Mouse (Mus musculus): Measurements from ENCODE around the gene Rwdd3. TPM values are rescaled to one million over a fixed set of nuclear protein-coding genes. Genes with fewer than 3 reads are reported as not detected.

Rwdd3 gene
- total RNA-seq (2021) (1 to 10 TPM; 2.1 to 2.2 TPM), polyA plus RNA-seq (2012; rRNA removed) (0.96 and 1.5 TPM in 2 replicates)
- long read RNA-seq, partial matches to known transcripts, result 0 of 1 reads
- long read RNA-seq, other reads (novel, unspliced or antisense), result 0 of 1 reads

GRCm38 (mm10) chr3:121171243-121171871 is at the start of gene Rwdd3:
TSS of gene Rwdd3 (minus strand) at chr3:121171695.
- TF ChIP-seq POLR2A (IDR thresholded peaks at IDR 0.05; ENCODE audit: insufficient read depth, low read depth, low read length) (no peak), CTCF (IDR thresholded peaks at IDR 0.05) (peak; percentile 92)
- intact Hi-C loops (cut with DNase I), result loop anchor here (2.0 to 5.0 kb wide), 2 partner anchors 121 to 329 kb away; partner anchors contain the start of gene Alg14
- H3K9ac ChIP-seq (ENCODE audit: low read depth, low read length), result peak within 1 kb of the TSS; percentile 78
- peak within 1 kb of the TSS; percentile 78 for H3K4me3 ChIP-seq
- H3K4me1 ChIP-seq (ENCODE audit: control insufficient read depth, insufficient read depth, low read length), result no peaks in the 10 kb centered on the region
- WGBS, result 1% methylated on average over 40 of the region's 40 CpGs
- H3K36me3 ChIP-seq (ENCODE audit: control insufficient read depth, insufficient read depth, low read length), result no peaks in the 10 kb centered on the region
- H3K79me2 ChIP-seq (replicated peaks; ENCODE audit: control insufficient read depth, insufficient read depth, low read length), result no peaks in the 10 kb centered on the region
- H3K27ac ChIP-seq, result peak within 1 kb of the TSS; percentile 60
- H3K27me3 ChIP-seq (ENCODE audit: control insufficient read depth, insufficient read depth, low read length), result no peaks in the 10 kb centered on the region
- peak; percentile 91 to 92 for DNase-seq

GRCm38 (mm10) chr3:121217011-121217410 is 45.5 kb upstream of the Rwdd3 start:
- Histone ChIP-seq H3K27me3 (ENCODE audit: control insufficient read depth, insufficient read depth, low read length) (no peaks in the 10 kb centered on the region), H3K9ac (ENCODE audit: low read depth, low read length) (no peak overlapping the region), H3K79me2 (replicated peaks; ENCODE audit: control insufficient read depth, insufficient read depth, low read length) (no peaks in the 10 kb centered on the region), H3K4me3 (no peak overlapping the region), H3K4me1 (ENCODE audit: control insufficient read depth, insufficient read depth, low read length) (no peaks in the 10 kb centered on the region; the same call in 1 of the 2 replicates), H3K36me3 (ENCODE audit: control insufficient read depth, insufficient read depth, low read length) (no peaks in the 10 kb centered on the region), H3K27ac (no peak overlapping the region)
- intact Hi-C loops (cut with DNase I), result no loop called here
- no peak for DNase-seq
- TF ChIP-seq EP300 (IDR thresholded peaks at IDR 0.05; ENCODE audit: insufficient read depth, low read depth, low read length) (no peak), POLR2A (IDR thresholded peaks at IDR 0.05; ENCODE audit: insufficient read depth, low read depth, low read length) (no peak), CTCF (IDR thresholded peaks at IDR 0.05) (no peak)
- 85% methylated on average over 6 of the region's 6 CpGs for WGBS

- 81% methylated on average over 3 of the region's 3 CpGs for WGBS
- Histone ChIP-seq H3K9ac (ENCODE audit: low read depth, low read length) (no peak overlapping the region), H3K79me2 (replicated peaks; ENCODE audit: control insufficient read depth, insufficient read depth, low read length) (no peaks in the 10 kb centered on the region), H3K27me3 (ENCODE audit: control insufficient read depth, insufficient read depth, low read length) (no peaks in the 10 kb centered on the region), H3K4me1 (ENCODE audit: control insufficient read depth, insufficient read depth, low read length) (no peaks in the 10 kb centered on the region), H3K36me3 (ENCODE audit: control insufficient read depth, insufficient read depth, low read length) (no peaks in the 10 kb centered on the region), H3K4me3 (no peak overlapping the region), H3K27ac (no peak overlapping the region)
- no peak for TF ChIP-seq CTCF (IDR thresholded peaks at IDR 0.05)
- no peak for TF ChIP-seq EP300 (IDR thresholded peaks at IDR 0.05; ENCODE audit: insufficient read depth, low read depth, low read length)
- TF ChIP-seq POLR2A (IDR thresholded peaks at IDR 0.05; ENCODE audit: insufficient read depth, low read depth, low read length), result no peak
- no peak for DNase-seq
- intact Hi-C loops (cut with DNase I), result no loop called here
Observed at GRCm38 (mm10) chr3:121213501-121213900, 42.0 kb upstream of the Rwdd3 start.

- intact Hi-C loops (cut with DNase I), result no loop called here
- Histone ChIP-seq H3K27ac (no peak overlapping the region), H3K27me3 (ENCODE audit: control insufficient read depth, insufficient read depth, low read length) (no peaks in the 10 kb centered on the region), H3K36me3 (ENCODE audit: control insufficient read depth, insufficient read depth, low read length) (no peaks in the 10 kb centered on the region), H3K4me3 (no peak overlapping the region), H3K4me1 (ENCODE audit: control insufficient read depth, insufficient read depth, low read length) (no peaks in the 10 kb centered on the region), H3K9ac (ENCODE audit: low read depth, low read length) (no peak overlapping the region), H3K79me2 (replicated peaks; ENCODE audit: control insufficient read depth, insufficient read depth, low read length) (no peaks in the 10 kb centered on the region)
- TF ChIP-seq CTCF (IDR thresholded peaks at IDR 0.05) (peak; percentile 26), POLR2A (IDR thresholded peaks at IDR 0.05; ENCODE audit: insufficient read depth, low read depth, low read length) (no peak)
- DNase-seq, result no peak
- WGBS, result 39% methylated on average over 1 of the region's 1 CpGs
Observed at GRCm38 (mm10) chr3:121212156-121212555, 40.7 kb upstream of the Rwdd3 start.

- H3K4me3 ChIP-seq, result no peak overlapping the region
- TF ChIP-seq EP300 (IDR thresholded peaks at IDR 0.05; ENCODE audit: insufficient read depth, low read depth, low read length), result no peak
- no peak for TF ChIP-seq POLR2A (IDR thresholded peaks at IDR 0.05; ENCODE audit: insufficient read depth, low read depth, low read length)
- H3K27ac ChIP-seq, result no peak overlapping the region
- no peaks in the 10 kb centered on the region for H3K4me1 ChIP-seq (ENCODE audit: control insufficient read depth, insufficient read depth, low read length)
- no peak overlapping the region for H3K9ac ChIP-seq (ENCODE audit: low read depth, low read length)
- H3K79me2 ChIP-seq (replicated peaks; ENCODE audit: control insufficient read depth, insufficient read depth, low read length), result no peaks in the 10 kb centered on the region
- no peak for DNase-seq
- H3K27me3 ChIP-seq (ENCODE audit: control insufficient read depth, insufficient read depth, low read length), result no peaks in the 10 kb centered on the region
- H3K36me3 ChIP-seq (ENCODE audit: control insufficient read depth, insufficient read depth, low read length), result no peaks in the 10 kb centered on the region
- WGBS, result 84% methylated on average over 5 of the region's 5 CpGs
- intact Hi-C loops (cut with DNase I), result no loop called here
Observed at GRCm38 (mm10) chr3:121208994-121209393, 37.5 kb upstream of the Rwdd3 start.

- intact Hi-C loops (cut with DNase I), result no loop called here
- DNase-seq, result no peak
- TF ChIP-seq POLR2A (IDR thresholded peaks at IDR 0.05; ENCODE audit: insufficient read depth, low read depth, low read length), result no peak
- no peak for TF ChIP-seq EP300 (IDR thresholded peaks at IDR 0.05; ENCODE audit: insufficient read depth, low read depth, low read length)
- no peak for TF ChIP-seq CTCF (IDR thresholded peaks at IDR 0.05)
- no peak overlapping the region for H3K4me3 ChIP-seq
- H3K27ac ChIP-seq, result no peak overlapping the region
- H3K79me2 ChIP-seq (replicated peaks; ENCODE audit: control insufficient read depth, insufficient read depth, low read length), result no peaks in the 10 kb centered on the region
- no peaks in the 10 kb centered on the region for H3K36me3 ChIP-seq (ENCODE audit: control insufficient read depth, insufficient read depth, low read length)
- H3K9ac ChIP-seq (ENCODE audit: low read depth, low read length), result no peak overlapping the region
- H3K4me1 ChIP-seq (ENCODE audit: control insufficient read depth, insufficient read depth, low read length), result no peaks in the 10 kb centered on the region
- 85% methylated on average over 19 of the region's 19 CpGs for WGBS
- no peaks in the 10 kb centered on the region for H3K27me3 ChIP-seq (ENCODE audit: control insufficient read depth, insufficient read depth, low read length)
Observed at GRCm38 (mm10) chr3:121206202-121206882, 34.8 kb upstream of the Rwdd3 start.
